Mouse (Mus musculus): ENCODE data around the gene Kmt2b. TPM values are rescaled to one million over a fixed set of nuclear protein-coding genes. Genes with fewer than 3 reads are reported as not detected.

The Kmt2b gene
- polyA plus RNA-seq, 1 experiment: 12.9 TPM

DNA sequence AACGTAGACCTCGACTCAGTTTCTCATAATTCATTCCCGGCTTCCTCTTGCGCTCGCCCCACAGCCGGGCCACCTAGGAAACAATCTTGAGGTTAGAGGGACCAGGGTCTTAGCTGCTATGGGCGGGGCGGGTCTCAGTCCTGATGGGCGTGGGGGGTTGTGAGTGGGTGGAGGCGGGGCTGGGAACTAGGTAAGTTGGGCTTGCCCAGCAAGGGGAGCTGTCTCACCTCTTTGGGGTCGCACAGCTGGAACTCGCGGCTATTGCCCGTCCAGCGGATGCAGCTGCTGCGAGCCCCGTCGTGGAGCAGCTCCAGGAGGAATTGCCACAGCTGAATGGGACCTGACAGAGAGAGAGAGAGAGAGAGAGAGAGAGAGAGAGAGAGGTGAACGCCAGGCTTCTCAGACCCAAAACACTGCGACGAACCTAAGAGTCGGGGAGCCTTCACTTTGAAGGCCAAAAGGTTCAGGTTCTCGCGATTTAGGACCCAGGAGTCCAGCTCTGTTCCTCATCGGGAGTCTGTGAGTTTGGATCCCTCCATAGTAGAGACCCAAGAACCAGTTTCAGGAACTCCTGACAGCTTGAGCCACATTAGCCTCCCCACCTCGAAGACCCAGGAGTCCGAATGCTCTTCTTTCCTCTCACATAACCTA, 45.4 kb upstream of the Kmt2b start:
- Histone ChIP-seq H3K4me2 (ENCODE audit: low read depth) (no peak overlapping the region), H3K36me3 (ENCODE audit: control insufficient read depth, insufficient read depth) (no peaks in the 10 kb centered on the region), H3K4me3 (no peak overlapping the region), H3K27me3 (ENCODE audit: control insufficient read depth, insufficient read depth, insufficient read length) (peaks cover 69% of the 10 kb centered on the region), H3ac (ENCODE audit: control insufficient read depth, insufficient read length) (no peak overlapping the region), H3K79me2 (ENCODE audit: control insufficient read depth, insufficient read depth) (no peaks in the 10 kb centered on the region)
- no peak for TF ChIP-seq MYOG (IDR thresholded peaks at IDR 0.05; ENCODE audit: control insufficient read depth in 1 of 3, insufficient read depth in 1 of 3, insufficient read length in 2 of 3, low read depth in 2 of 3)
- TF ChIP-seq CEBPB (IDR thresholded peaks at IDR 0.05; ENCODE audit: insufficient read depth, poor library complexity, severe bottlenecking): no peak
- no peak for TF ChIP-seq MAX (IDR thresholded peaks at IDR 0.05; ENCODE audit: low read depth)
- no peak for TF ChIP-seq POLR2AphosphoS2 (IDR thresholded peaks at IDR 0.05; ENCODE audit: insufficient read length, low read depth)
- TF ChIP-seq POLR2A (IDR thresholded peaks at IDR 0.05; ENCODE audit: insufficient read length, low read depth): no peak
- no peak for TF ChIP-seq TCF3 (IDR thresholded peaks at IDR 0.05; ENCODE audit: insufficient read length, low read depth)
- no peak for TF ChIP-seq E2F4 (IDR thresholded peaks at IDR 0.05; ENCODE audit: insufficient read depth)

DNA sequence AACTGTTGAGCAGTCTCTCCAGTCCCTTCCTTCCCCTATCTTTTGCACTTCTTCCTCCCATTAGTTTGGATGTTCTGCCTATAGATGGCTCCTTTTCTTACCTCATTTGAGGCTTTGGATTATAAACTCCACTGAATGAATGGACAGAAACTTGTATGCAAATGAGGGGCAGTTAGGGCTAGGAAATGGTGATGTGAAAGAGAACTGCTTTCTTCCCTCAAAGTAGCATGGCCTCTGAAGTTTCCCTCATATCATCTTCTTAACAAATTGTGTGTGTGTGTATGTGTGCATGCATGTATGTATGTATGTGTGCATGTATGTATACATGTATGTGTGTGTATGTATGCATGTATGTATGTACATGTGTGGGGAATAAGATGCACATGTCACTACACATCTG, 40.5 kb upstream of the Kmt2b start:
- Histone ChIP-seq H3ac (ENCODE audit: control insufficient read depth, insufficient read length) (no peak overlapping the region), H3K4me2 (ENCODE audit: low read depth) (no peak overlapping the region), H3K27me3 (ENCODE audit: control insufficient read depth, insufficient read depth, insufficient read length) (peaks cover 49% of the 10 kb centered on the region), H3K36me3 (ENCODE audit: control insufficient read depth, insufficient read depth) (no peaks in the 10 kb centered on the region), H3K4me3 (no peak overlapping the region), H3K79me2 (ENCODE audit: control insufficient read depth, insufficient read depth) (peaks cover 19% of the 10 kb centered on the region)
- TF ChIP-seq MAX (IDR thresholded peaks at IDR 0.05; ENCODE audit: low read depth) (no peak), CEBPB (IDR thresholded peaks at IDR 0.05; ENCODE audit: insufficient read depth, poor library complexity, severe bottlenecking) (no peak), TCF12 (IDR thresholded peaks at IDR 0.05; ENCODE audit: insufficient read depth, poor library complexity, severe bottlenecking) (no peak), POLR2A (IDR thresholded peaks at IDR 0.05; ENCODE audit: insufficient read length, low read depth) (no peak)

DNA sequence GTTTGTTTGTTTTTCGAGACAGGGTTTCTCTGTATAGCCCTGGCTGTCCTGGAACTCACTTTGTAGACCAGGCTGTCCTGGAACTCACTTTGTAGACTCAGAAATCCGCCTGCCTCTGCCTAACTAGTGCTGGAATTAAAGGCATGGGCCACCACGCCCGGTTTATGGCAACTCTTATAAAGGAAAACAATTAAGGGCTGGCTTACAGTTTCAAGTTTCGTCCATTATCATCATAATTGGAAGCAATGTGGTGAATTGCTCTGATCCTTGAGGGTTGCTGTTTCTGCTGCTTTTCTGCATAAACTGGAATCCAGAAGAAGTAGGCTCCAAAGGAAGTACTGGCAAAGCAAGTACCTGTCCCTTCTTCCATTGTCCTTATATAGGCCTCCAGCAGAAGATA, 38.1 kb upstream of the Kmt2b start:
- H3K79me2 ChIP-seq (ENCODE audit: control insufficient read depth, insufficient read depth): peaks cover 34% of the 10 kb centered on the region
- H3K4me3 ChIP-seq: peak overlapping the region; percentile 79
- H3ac ChIP-seq (ENCODE audit: control insufficient read depth, insufficient read length): no peak overlapping the region
- peaks cover 12% of the 10 kb centered on the region for H3K36me3 ChIP-seq (ENCODE audit: control insufficient read depth, insufficient read depth)
- peaks cover 31% of the 10 kb centered on the region for H3K27me3 ChIP-seq (ENCODE audit: control insufficient read depth, insufficient read depth, insufficient read length)
- peak overlapping the region; percentile 61 for H3K4me2 ChIP-seq (ENCODE audit: low read depth)
- no peak for TF ChIP-seq MYOG (IDR thresholded peaks at IDR 0.05; ENCODE audit: control insufficient read depth in 1 of 3, insufficient read depth in 1 of 3, insufficient read length in 2 of 3, low read depth in 2 of 3)
- TF ChIP-seq USF1 (IDR thresholded peaks at IDR 0.05; ENCODE audit: low read depth): no peak
- no peak for TF ChIP-seq TCF12 (IDR thresholded peaks at IDR 0.05; ENCODE audit: insufficient read depth, poor library complexity, severe bottlenecking)
- TF ChIP-seq E2F4 (IDR thresholded peaks at IDR 0.05; ENCODE audit: insufficient read depth): no peak
- no peak for TF ChIP-seq TCF3 (IDR thresholded peaks at IDR 0.05; ENCODE audit: insufficient read length, low read depth)
- TF ChIP-seq MYOD1 (IDR thresholded peaks at IDR 0.05; ENCODE audit: control insufficient read depth in 1 of 3, insufficient read length in 2 of 3, low read depth in 2 of 3): no peak
- TF ChIP-seq MAX (IDR thresholded peaks at IDR 0.05; ENCODE audit: low read depth): no peak

DNA sequence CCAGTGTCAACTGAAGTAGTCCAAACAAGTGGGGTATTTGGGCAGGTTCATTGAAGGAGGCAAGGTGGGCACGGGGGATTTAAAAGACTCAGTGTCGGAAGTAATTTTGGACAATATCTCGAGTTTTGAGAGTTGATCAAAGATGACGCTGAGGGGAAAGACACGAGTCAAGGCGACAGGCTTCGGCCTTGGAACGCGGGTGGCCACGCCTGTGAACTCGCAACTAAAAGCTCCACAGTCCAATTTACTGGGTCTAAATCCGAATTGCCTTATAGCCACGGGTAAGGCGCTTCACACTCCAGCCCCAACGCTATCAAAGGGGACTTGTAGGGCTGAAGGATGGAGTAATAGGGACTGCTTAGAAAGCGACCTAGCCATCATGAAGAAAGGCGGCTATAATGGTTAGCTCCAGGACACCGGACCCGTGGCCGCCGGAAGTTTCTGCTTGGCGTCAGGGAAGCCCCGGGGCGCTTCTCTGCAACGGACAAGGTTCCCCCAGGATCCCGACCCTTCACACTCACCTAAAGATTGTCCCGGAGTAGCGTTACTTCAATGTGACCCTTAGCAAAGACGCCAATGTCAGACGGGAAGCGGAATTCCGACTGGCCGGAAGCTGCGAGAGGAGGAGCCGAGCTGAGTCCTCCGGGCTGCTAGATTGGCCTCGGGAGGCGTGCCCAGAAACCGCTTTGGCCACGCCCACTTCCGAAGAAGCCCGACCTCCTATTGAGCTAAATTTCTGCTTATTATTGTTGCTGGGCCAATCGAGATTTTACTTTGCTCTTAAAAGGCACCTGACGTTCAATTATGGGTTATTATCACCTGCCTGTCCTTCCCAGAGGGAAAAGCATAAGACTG, 37.2 kb upstream of the Kmt2b start, which contains the start of gene Cox6b1:
TSS of gene Cox6b1 (minus strand) at position 622 of the 855 bp plus-strand sequence.
- Histone ChIP-seq H3K79me2 (ENCODE audit: control insufficient read depth, insufficient read depth) (peaks cover 40% of the 10 kb centered on the region), H3K27me3 (ENCODE audit: control insufficient read depth, insufficient read depth, insufficient read length) (peaks cover 23% of the 10 kb centered on the region), H3K36me3 (ENCODE audit: control insufficient read depth, insufficient read depth) (peaks cover 12% of the 10 kb centered on the region), H3K4me3 (peak within 1 kb of the TSS; percentile 79), H3K4me2 (ENCODE audit: low read depth) (peak within 1 kb of the TSS; percentile 82), H3ac (ENCODE audit: control insufficient read depth, insufficient read length) (peak within 1 kb of the TSS; percentile 14)
- TF ChIP-seq POLR2A (IDR thresholded peaks at IDR 0.05; ENCODE audit: insufficient read length, low read depth): peak; percentile 69
- TF ChIP-seq E2F4 (IDR thresholded peaks at IDR 0.05; ENCODE audit: insufficient read depth): no peak
- TF ChIP-seq POLR2AphosphoS2 (IDR thresholded peaks at IDR 0.05; ENCODE audit: insufficient read length, low read depth): peak; percentile 66
- no peak for TF ChIP-seq SRF (IDR thresholded peaks at IDR 0.05; ENCODE audit: control insufficient read depth, insufficient read length, low read depth)

DNA sequence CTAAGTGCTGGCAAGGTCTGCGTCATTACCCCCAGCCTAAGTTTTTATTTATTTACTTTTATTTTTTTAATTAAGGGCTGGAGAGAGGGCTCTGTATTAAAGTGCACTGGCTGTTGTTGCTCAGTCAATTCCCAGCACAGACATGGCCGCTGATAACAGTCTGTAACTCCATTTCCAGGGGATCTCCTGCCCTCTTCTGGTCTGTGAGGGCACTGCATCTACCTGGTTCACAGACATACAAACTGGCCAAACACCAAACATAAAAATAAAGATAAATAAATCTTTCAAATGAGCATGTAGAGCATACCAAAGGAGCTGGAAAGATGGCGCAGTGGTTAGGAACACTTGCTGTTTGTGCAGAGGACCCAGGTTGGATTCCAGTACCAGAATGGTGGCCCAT, 30.7 kb upstream of the Kmt2b start:
- Histone ChIP-seq H3K4me3 (no peak overlapping the region), H3K79me2 (ENCODE audit: control insufficient read depth, insufficient read depth) (peaks cover 28% of the 10 kb centered on the region)

More for the DNA sequence above, 30.7 kb upstream of the Kmt2b start:
- TF ChIP-seq TCF3 (IDR thresholded peaks at IDR 0.05; ENCODE audit: insufficient read length, low read depth): no peak
- TF ChIP-seq CEBPB (IDR thresholded peaks at IDR 0.05; ENCODE audit: insufficient read depth, poor library complexity, severe bottlenecking): no peak
- no peak for TF ChIP-seq POLR2A (IDR thresholded peaks at IDR 0.05; ENCODE audit: insufficient read length, low read depth)
- TF ChIP-seq MYOD1 (IDR thresholded peaks at IDR 0.05; ENCODE audit: control insufficient read depth in 1 of 3, insufficient read length in 2 of 3, low read depth in 2 of 3): no peak
- TF ChIP-seq POLR2AphosphoS2 (IDR thresholded peaks at IDR 0.05; ENCODE audit: insufficient read length, low read depth): no peak
- TF ChIP-seq MYOG (IDR thresholded peaks at IDR 0.05; ENCODE audit: control insufficient read depth in 1 of 3, insufficient read depth in 1 of 3, insufficient read length in 2 of 3, low read depth in 2 of 3): no peak
- no peak for TF ChIP-seq USF1 (IDR thresholded peaks at IDR 0.05; ENCODE audit: low read depth)
- no peak for TF ChIP-seq MAX (IDR thresholded peaks at IDR 0.05; ENCODE audit: low read depth)
- H3K27me3 ChIP-seq (ENCODE audit: control insufficient read depth, insufficient read depth, insufficient read length): no peaks in the 10 kb centered on the region
- no peak overlapping the region for H3ac ChIP-seq (ENCODE audit: control insufficient read depth, insufficient read length)
- H3K4me2 ChIP-seq (ENCODE audit: low read depth): no peak overlapping the region
- H3K36me3 ChIP-seq (ENCODE audit: control insufficient read depth, insufficient read depth): peaks cover 38% of the 10 kb centered on the region
